Mouse (Mus musculus): ENCODE measurements around the gene Cdk11b.

DNA sequence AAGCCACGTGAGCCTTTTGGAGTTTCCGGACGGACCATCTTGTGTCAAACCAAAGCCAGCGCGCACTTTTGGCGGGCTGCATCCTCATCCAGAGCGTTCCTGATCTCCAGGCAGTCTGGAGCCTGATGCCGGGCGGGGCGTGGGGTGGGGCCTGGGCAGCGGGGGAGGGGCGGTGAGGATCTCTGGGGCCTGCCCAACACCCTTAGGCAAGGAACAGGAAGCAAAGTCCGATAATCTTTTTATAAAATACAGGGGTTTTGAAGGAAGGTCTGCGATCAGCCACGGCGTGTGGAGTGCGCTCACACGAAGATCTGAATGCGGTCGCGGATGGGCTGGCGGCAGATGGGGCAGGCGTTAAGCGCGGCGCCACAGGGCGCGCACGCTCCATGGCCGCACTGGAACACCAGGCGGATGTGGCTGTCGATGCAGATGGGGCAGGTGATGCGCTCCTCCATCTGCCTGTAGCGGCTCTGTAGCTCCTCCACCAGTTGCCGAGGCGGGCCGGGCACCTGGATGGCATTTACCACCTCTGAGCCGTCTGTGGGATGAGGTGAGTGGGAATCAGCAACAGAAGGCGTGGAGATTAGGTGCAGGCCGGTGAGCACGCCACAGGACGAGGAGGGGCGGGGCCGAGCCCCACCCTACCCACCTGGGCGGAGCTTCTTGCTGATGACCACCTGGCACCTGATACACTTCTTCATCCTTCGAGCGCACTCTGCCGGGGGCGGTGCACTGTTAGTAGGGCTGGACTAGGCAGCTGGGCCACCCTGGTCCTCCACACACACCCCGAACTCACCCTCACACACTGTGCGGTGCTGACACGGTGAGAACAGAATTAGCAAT lies 30.0 kb downstream of the Cdk11b start:
- TF ChIP-seq EP300 (IDR thresholded peaks at IDR 0.05; ENCODE audit: low read length), result no peak
- TF ChIP-seq ZMIZ1 (IDR thresholded peaks at IDR 0.05; ENCODE audit: low read depth, low read length), result no peak
- no peak; the same call in 1 of the 2 replicates for TF ChIP-seq POLR2A (IDR thresholded peaks at IDR 0.05; ENCODE audit: low read depth, low read length)
- no peak for TF ChIP-seq CTCF (conservative IDR thresholded peaks at IDR 0.05 in 1 of 2, IDR thresholded peaks at IDR 0.05 in 1 of 2; ENCODE audit: low read depth in 2 of 2, low read length in 2 of 2)
- no peak for TF ChIP-seq ZNF384 (IDR thresholded peaks at IDR 0.05; ENCODE audit: low read depth, low read length)
- TF ChIP-seq USF1 (IDR thresholded peaks at IDR 0.05; ENCODE audit: low read depth, low read length), result no peak
- TF ChIP-seq HCFC1 (IDR thresholded peaks at IDR 0.05; ENCODE audit: low read depth, low read length), result no peak
- no peak for TF ChIP-seq ELF1 (IDR thresholded peaks at IDR 0.05; ENCODE audit: low read depth, low read length)
- TF ChIP-seq ETS1 (conservative IDR thresholded peaks at IDR 0.05; ENCODE audit: low read depth, low read length), result no peak
- TF ChIP-seq POLR2AphosphoS2 (IDR thresholded peaks at IDR 0.05; ENCODE audit: low read depth, low read length), result no peak
- TF ChIP-seq CHD1 (IDR thresholded peaks at IDR 0.05; ENCODE audit: low read depth, low read length), result no peak
- TF ChIP-seq MYC (IDR thresholded peaks at IDR 0.05; ENCODE audit: low read depth, low read length), result no peak
- TF ChIP-seq MEF2A (IDR thresholded peaks at IDR 0.05; ENCODE audit: borderline replicate concordance, low read depth, low read length), result no peak

Data from CH12.LX (cell line).